Mouse (Mus musculus) limb, embryonic 13.5 days (tissue): ENCODE measurements around the gene Mindy4b-ps. TPM values are rescaled to one million over a fixed set of nuclear protein-coding genes. Genes with fewer than 3 reads are reported as not detected.
A peak's percentile ranks its signal among the peaks of the same experiment; 100 is the strongest.

Experiments used
- ATAC-seq: fragments of 200-750 bp; cut with Nextera tagmentation; 2 replicates; pipeline ENCODE4 v1.8.0; 2017; ENCODE audit warnings: low read depth, moderate number of reproducible peaks, moderate TSS enrichment; ENCODE audit not compliant: low FRiP score
- H3K27ac ChIP-seq: fragments of 300-500 bp; sonication (generic); 2 replicates; pipeline ENCODE4 v1.5.1; 2015; ENCODE audit warnings: inconsistent platforms, mild to moderate bottlenecking, moderate library complexity
- H3K27me3 ChIP-seq: fragments of 300-500 bp; sonication (generic); 2 replicates; pipeline ENCODE4 v1.6.1; 2015; ENCODE audit warnings: mild to moderate bottlenecking, inconsistent platforms
- H3K36me3 ChIP-seq: fragments of 300-500 bp; sonication (generic); 2 replicates; pipeline ENCODE4 v1.6.1; 2015; ENCODE audit warnings: inconsistent platforms, mild to moderate bottlenecking, moderate library complexity
- H3K4me1 ChIP-seq: fragments of 300-500 bp; sonication (generic); 2 replicates; pipeline ENCODE4 v1.6.1; 2015; ENCODE audit warnings: inconsistent platforms
- H3K4me2 ChIP-seq: fragments of 300-500 bp; sonication (generic); replicated peaks from 2 replicates; pipeline ENCODE4 v1.6.1; 2015; ENCODE audit warnings: inconsistent platforms, mild to moderate bottlenecking, moderate library complexity
- H3K4me3 ChIP-seq: fragments of 300-500 bp; sonication (generic); 2 replicates; pipeline ENCODE4 v1.5.1; 2015; ENCODE audit warnings: moderate library complexity, mild to moderate bottlenecking, inconsistent platforms
- H3K9ac ChIP-seq: fragments of 300-500 bp; sonication (generic); 2 replicates; pipeline ENCODE4 v1.6.1; 2015; ENCODE audit warnings: mild to moderate bottlenecking, inconsistent platforms
- H3K9me3 ChIP-seq: fragments of 300-500 bp; sonication (generic); 2 replicates; pipeline ENCODE4 v1.6.1; 2016; ENCODE audit warnings: inconsistent platforms
- WGBS: fragments of 180-500 bp; shearing (Covaris S2); methylation state at CpG from one replicate; pipeline ENCODE4 v1.1.7; 2015; 5-methylcytosine and 5-hydroxymethylcytosine counted together
- polyA plus RNA-seq: library from polyadenylated mRNA; unstranded; fragments of >200 nt; fragmentation: Nextera tagmentation; extraction: Ambion mirVana; gene quantifications from 2 replicates; pipeline ENCODE4 v1.2.1, GENCODE M21; 2015

Gene Mindy4b-ps
- polyA plus RNA-seq, 1 experiment from 2014 or later: not detected

- Histone ChIP-seq H3K4me2 (no peak overlapping the region), H3K4me3 (no peak overlapping the region), H3K9ac (no peak overlapping the region), H3K27ac (no peak overlapping the region), H3K27me3 (no peaks in the 10 kb centered on the region), H3K36me3 (no peaks in the 10 kb centered on the region), H3K9me3 (no peaks in the 10 kb centered on the region), H3K4me1 (peaks cover 4% of the 10 kb centered on the region)
- WGBS: 58% methylated on average over 8 of the region's 8 CpGs
- peak; percentile 32; the same call in 1 of the 2 replicates for ATAC-seq
Observed at GRCm38 (mm10) chr3:58783602-58784218, 38.4 kb downstream of the Mindy4b-ps start.

- H3K4me3 ChIP-seq: no peak overlapping the region
- no peaks in the 10 kb centered on the region for H3K4me1 ChIP-seq
- no peaks in the 10 kb centered on the region for H3K27me3 ChIP-seq
- no peak for ATAC-seq
- H3K9me3 ChIP-seq: no peaks in the 10 kb centered on the region
- WGBS: 27% methylated on average over 1 of the region's 1 CpGs
- H3K27ac ChIP-seq: no peak overlapping the region
- no peak overlapping the region for H3K4me2 ChIP-seq
- H3K9ac ChIP-seq: no peak overlapping the region
- no peaks in the 10 kb centered on the region for H3K36me3 ChIP-seq
Observed at GRCm38 (mm10) chr3:58756429-58756828, 65.7 kb downstream of the Mindy4b-ps start.

- 90% methylated on average over 1 of the region's 1 CpGs for WGBS
Observed at GRCm38 (mm10) chr3:58755769-58756168, 66.3 kb downstream of the Mindy4b-ps start.

GRCm38 (mm10) chr3:58754361-58754760 lies 67.8 kb downstream of the Mindy4b-ps start:
- Histone ChIP-seq H3K9me3 (no peaks in the 10 kb centered on the region), H3K36me3 (no peaks in the 10 kb centered on the region), H3K4me2 (no peak overlapping the region), H3K4me1 (no peaks in the 10 kb centered on the region), H3K27me3 (no peaks in the 10 kb centered on the region), H3K27ac (no peak overlapping the region), H3K4me3 (no peak overlapping the region), H3K9ac (no peak overlapping the region)
- ATAC-seq: no peak
- WGBS: 81% methylated on average over 3 of the region's 3 CpGs

More at GRCm38 (mm10) chr3:58755769-58756168, 66.3 kb downstream of the Mindy4b-ps start:
- Histone ChIP-seq H3K36me3 (no peaks in the 10 kb centered on the region), H3K9me3 (no peaks in the 10 kb centered on the region), H3K27ac (no peak overlapping the region), H3K4me1 (no peaks in the 10 kb centered on the region), H3K27me3 (no peaks in the 10 kb centered on the region), H3K9ac (no peak overlapping the region), H3K4me2 (no peak overlapping the region), H3K4me3 (no peak overlapping the region)
- ATAC-seq: no peak

GRCm38 (mm10) chr3:58751818-58752620 lies 70.1 kb downstream of the Mindy4b-ps start:
- Histone ChIP-seq H3K27me3 (no peaks in the 10 kb centered on the region), H3K27ac (no peak overlapping the region), H3K4me1 (no peaks in the 10 kb centered on the region), H3K36me3 (no peaks in the 10 kb centered on the region), H3K9me3 (no peaks in the 10 kb centered on the region), H3K4me2 (no peak overlapping the region), H3K9ac (no peak overlapping the region), H3K4me3 (no peak overlapping the region)
- ATAC-seq: no peak
- 73% methylated on average over 8 of the region's 8 CpGs for WGBS

- Histone ChIP-seq H3K9me3 (no peaks in the 10 kb centered on the region), H3K4me1 (no peaks in the 10 kb centered on the region), H3K4me2 (no peak overlapping the region), H3K36me3 (no peaks in the 10 kb centered on the region), H3K4me3 (no peak overlapping the region), H3K27me3 (no peaks in the 10 kb centered on the region), H3K9ac (no peak overlapping the region), H3K27ac (no peak overlapping the region)
- no peak for ATAC-seq
Observed at GRCm38 (mm10) chr3:58748724-58749123, 73.4 kb downstream of the Mindy4b-ps start.

- ATAC-seq: no peak
- no peak overlapping the region for H3K4me3 ChIP-seq
- 77% methylated on average over 1 of the region's 1 CpGs for WGBS
- H3K9ac ChIP-seq: no peak overlapping the region
- H3K4me1 ChIP-seq: no peaks in the 10 kb centered on the region
- no peaks in the 10 kb centered on the region for H3K36me3 ChIP-seq
- no peak overlapping the region for H3K27ac ChIP-seq
- H3K9me3 ChIP-seq: no peaks in the 10 kb centered on the region
- H3K4me2 ChIP-seq: no peak overlapping the region
- H3K27me3 ChIP-seq: no peaks in the 10 kb centered on the region
Observed at GRCm38 (mm10) chr3:58747924-58748323, 74.2 kb downstream of the Mindy4b-ps start.

GRCm38 (mm10) chr3:58739536-58739935 lies 82.6 kb downstream of the Mindy4b-ps start:
- Histone ChIP-seq H3K27ac (no peak overlapping the region), H3K4me1 (no peaks in the 10 kb centered on the region; the same call in 1 of the 2 replicates), H3K9me3 (no peaks in the 10 kb centered on the region), H3K9ac (no peak overlapping the region), H3K36me3 (no peaks in the 10 kb centered on the region), H3K4me2 (no peak overlapping the region), H3K27me3 (no peaks in the 10 kb centered on the region), H3K4me3 (no peak overlapping the region)
- no peak for ATAC-seq
- 66% methylated on average over 2 of the region's 2 CpGs for WGBS

Other genes starting within 250 kb of the Mindy4b-ps start
- gene Selenot, start 245.7 kb downstream of the Mindy4b-ps start, polyA plus RNA-seq: 14.1 and 14.9 TPM in 2 replicates
- not detected in 2 replicates for gene Erich6, start 185.1 kb downstream of the Mindy4b-ps start, polyA plus RNA-seq
- gene Siah2, start 129.9 kb downstream of the Mindy4b-ps start, polyA plus RNA-seq: 5.9 and 6.4 TPM in 2 replicates
- 0.72 and 0.97 TPM in 2 replicates for gene Clrn1, start 63.0 kb upstream of the Mindy4b-ps start, polyA plus RNA-seq
- 1.8 and 1.9 TPM in 2 replicates for gene Med12l, start 183.5 kb upstream of the Mindy4b-ps start, polyA plus RNA-seq